Mouse (Mus musculus) liver, embryonic 15.5 days (tissue): Measurements from ENCODE around the gene Reps2. TPM values are rescaled to one million over a fixed set of nuclear protein-coding genes. Genes with fewer than 3 reads are reported as not detected.

Experiments
- ATAC-seq: fragments of 200-750 bp; cut with Nextera tagmentation; 2 replicates; pipeline ENCODE4 v1.8.0; 2017; ENCODE audit warnings: moderate number of reproducible peaks, mild to moderate bottlenecking, moderate library complexity; ENCODE audit not compliant: insufficient read depth
- H3K27ac ChIP-seq: fragments of 300-500 bp; sonication (generic); replicated peaks from 2 replicates; pipeline ENCODE4 v1.5.1; 2015; ENCODE audit warnings: mild to moderate bottlenecking, inconsistent platforms
- H3K27me3 ChIP-seq: fragments of 300-500 bp; sonication (generic); 2 replicates; pipeline ENCODE4 v1.6.1; 2015; ENCODE audit warnings: mild to moderate bottlenecking, inconsistent platforms
- H3K36me3 ChIP-seq: fragments of 300-500 bp; sonication (generic); replicated peaks from 2 replicates; pipeline ENCODE4 v1.6.1; 2015; ENCODE audit warnings: moderate library complexity, mild to moderate bottlenecking, inconsistent platforms
- H3K4me1 ChIP-seq: fragments of 300-500 bp; sonication (generic); replicated peaks from 2 replicates; pipeline ENCODE4 v1.6.1; 2015; ENCODE audit warnings: inconsistent platforms
- H3K4me2 ChIP-seq: fragments of 300-500 bp; sonication (generic); 2 replicates; pipeline ENCODE4 v1.6.1; 2015; ENCODE audit warnings: moderate library complexity, mild to moderate bottlenecking, inconsistent platforms
- H3K4me3 ChIP-seq: fragments of 300-500 bp; sonication (generic); replicated peaks from 2 replicates; pipeline ENCODE4 v1.5.1; 2015; ENCODE audit warnings: mild to moderate bottlenecking, inconsistent platforms
- H3K9ac ChIP-seq: fragments of 300-500 bp; sonication (generic); 2 replicates; pipeline ENCODE4 v1.6.1; 2015; ENCODE audit warnings: moderate library complexity, mild to moderate bottlenecking, inconsistent platforms
- H3K9me3 ChIP-seq: fragments of 300-500 bp; sonication (generic); replicated peaks from 2 replicates; pipeline ENCODE4 v1.6.1; 2016; ENCODE audit warnings: inconsistent platforms
- WGBS: fragments of 180-500 bp; shearing (Covaris S2); methylation state at CpG from one replicate; pipeline ENCODE4 v1.1.7; 2015; ENCODE audit warnings: mixed read lengths; ENCODE audit not compliant: insufficient replicate concordance; 5-methylcytosine and 5-hydroxymethylcytosine counted together
- polyA plus RNA-seq: library from polyadenylated mRNA; unstranded; fragments of >200 nt; fragmentation: Nextera tagmentation; extraction: Ambion mirVana; gene quantifications from 2 replicates; pipeline ENCODE4 v1.2.1, GENCODE M21; 2015

Reps2 gene
- polyA plus RNA-seq, 1 experiment from 2014 or later, result 0.70 TPM

DNA sequence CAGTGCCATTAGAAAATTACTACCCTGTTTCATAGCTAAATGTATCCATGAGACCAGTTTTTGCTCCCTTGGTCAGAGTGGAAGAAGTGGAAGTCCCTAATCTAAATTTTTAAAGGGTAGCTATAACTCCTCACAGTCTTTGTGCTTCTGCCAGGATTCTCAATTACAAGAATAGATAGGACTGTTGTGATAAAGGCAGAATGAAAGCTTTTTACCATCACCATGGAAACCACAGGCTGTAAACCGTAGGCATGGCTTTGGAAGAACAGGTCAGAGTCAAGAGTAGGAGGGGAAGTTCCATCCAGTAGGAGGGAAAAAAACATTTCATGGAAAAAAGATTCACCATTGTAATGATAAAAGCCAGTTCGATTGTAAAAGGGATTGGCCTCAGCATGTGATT is 147.0 kb downstream of the Reps2 start:
- no peak overlapping the region for H3K27ac ChIP-seq
- H3K36me3 ChIP-seq, result no peaks in the 10 kb centered on the region
- ATAC-seq, result no peak

DNA sequence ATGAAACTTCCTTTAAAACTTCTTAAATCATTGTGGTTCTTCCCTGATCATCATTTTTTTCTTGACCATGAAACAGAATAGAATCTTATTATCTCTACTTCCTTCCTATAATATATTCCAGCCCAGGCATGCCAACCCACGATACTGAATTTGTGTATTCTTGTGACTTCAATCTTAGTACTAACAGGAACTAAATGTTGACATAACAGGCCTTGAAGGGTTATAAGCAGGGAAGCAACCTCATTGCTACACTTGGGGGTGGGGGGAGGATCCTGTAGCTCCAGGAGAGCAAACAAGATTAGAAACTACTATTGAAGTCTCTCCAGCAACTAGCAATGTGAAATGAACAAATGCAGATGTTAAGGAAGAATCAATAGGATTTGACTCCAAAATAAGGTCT is 154.8 kb downstream of the Reps2 start:
- no peak overlapping the region for H3K4me2 ChIP-seq
- WGBS, result 26% methylated on average over 1 of the region's 1 CpGs
- no peaks in the 10 kb centered on the region for H3K36me3 ChIP-seq
- no peak overlapping the region for H3K4me3 ChIP-seq
- H3K27me3 ChIP-seq, result no peaks in the 10 kb centered on the region
- H3K4me1 ChIP-seq, result no peaks in the 10 kb centered on the region
- no peak for ATAC-seq
- H3K27ac ChIP-seq, result no peak overlapping the region
- H3K9ac ChIP-seq, result no peak overlapping the region
- H3K9me3 ChIP-seq, result no peaks in the 10 kb centered on the region

More for the DNA sequence above, 147.0 kb downstream of the Reps2 start:
- Histone ChIP-seq H3K9ac (no peak overlapping the region), H3K9me3 (no peaks in the 10 kb centered on the region), H3K27me3 (peaks cover 8% of the 10 kb centered on the region), H3K4me2 (no peak overlapping the region), H3K4me1 (no peaks in the 10 kb centered on the region), H3K4me3 (no peak overlapping the region)
- 34% methylated on average over 2 of the region's 2 CpGs for WGBS

DNA sequence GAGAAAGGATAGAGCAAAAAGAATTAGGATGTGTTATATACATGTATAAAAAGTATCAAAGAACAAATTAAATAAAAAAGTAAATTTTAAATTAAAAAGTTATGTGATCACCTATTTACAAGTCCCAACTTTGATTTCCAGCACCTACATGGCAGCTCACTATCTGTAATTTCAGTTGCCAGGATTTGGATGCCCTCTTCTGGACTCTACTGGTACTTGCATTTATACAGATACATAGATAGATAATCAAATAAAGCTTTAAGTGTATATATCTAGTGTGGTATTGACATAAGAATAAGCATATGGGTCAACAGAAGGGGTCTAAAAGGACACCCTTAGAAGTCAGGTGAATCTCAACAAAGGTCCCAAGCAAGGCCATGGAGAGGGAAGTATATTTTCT is 155.7 kb downstream of the Reps2 start:
- Histone ChIP-seq H3K27ac (no peak overlapping the region), H3K4me3 (no peak overlapping the region), H3K4me1 (no peaks in the 10 kb centered on the region), H3K4me2 (no peak overlapping the region), H3K27me3 (no peaks in the 10 kb centered on the region), H3K9ac (no peak overlapping the region), H3K9me3 (no peaks in the 10 kb centered on the region), H3K36me3 (no peaks in the 10 kb centered on the region)
- ATAC-seq, result no peak

DNA sequence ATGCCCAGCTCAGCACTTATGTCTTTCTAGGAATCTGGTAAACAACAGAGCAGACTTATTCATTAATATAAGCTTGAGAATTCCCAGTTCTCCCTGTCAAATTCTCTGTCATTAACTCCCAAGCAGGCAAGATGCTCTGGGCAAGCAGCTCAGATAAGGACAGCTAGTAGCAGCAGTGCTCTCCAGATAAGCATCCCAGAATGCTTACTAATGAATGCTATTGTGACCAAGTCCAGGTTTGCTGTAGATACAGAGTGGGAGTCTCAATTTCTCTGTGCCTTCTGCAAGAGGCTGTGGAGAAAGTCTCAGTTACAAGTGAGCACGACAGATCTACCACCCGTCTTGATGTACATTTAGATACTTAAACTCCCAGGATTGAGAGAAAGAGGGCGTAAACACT is 173.2 kb downstream of the Reps2 start:
- H3K36me3 ChIP-seq, result no peaks in the 10 kb centered on the region
- no peak overlapping the region for H3K4me3 ChIP-seq
- no peaks in the 10 kb centered on the region for H3K9me3 ChIP-seq
- peak overlapping the region; percentile 13; the same call in 1 of the 2 replicates for H3K4me2 ChIP-seq
- ATAC-seq, result peak; percentile 99
- H3K4me1 ChIP-seq, result peaks cover 18% of the 10 kb centered on the region
- H3K27me3 ChIP-seq, result no peaks in the 10 kb centered on the region; the same call in 1 of the 2 replicates
- H3K9ac ChIP-seq, result no peak overlapping the region
- 42% methylated on average over 3 of the region's 3 CpGs for WGBS
- peak overlapping the region; percentile 75 for H3K27ac ChIP-seq

DNA sequence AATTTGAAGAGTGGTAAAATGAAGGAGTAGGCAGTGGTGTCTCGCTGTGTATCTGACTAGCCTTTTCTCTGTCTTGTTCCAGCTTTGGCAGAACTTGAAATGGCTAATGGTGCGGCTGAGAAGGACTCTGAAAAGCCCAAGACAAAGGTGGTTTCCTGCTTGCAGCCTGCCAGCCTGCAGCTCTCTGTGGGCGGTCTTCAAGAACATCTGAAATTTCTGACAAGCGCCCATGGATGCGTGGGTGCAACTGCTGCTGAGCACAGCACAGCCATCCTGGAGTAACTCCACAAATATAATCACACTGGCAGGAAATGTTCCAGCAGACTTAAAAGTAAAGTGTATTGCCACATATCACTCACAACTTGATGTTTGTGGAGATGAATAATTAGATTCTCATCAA is 181.3 kb downstream of the Reps2 start:
- 68% methylated on average over 5 of the region's 5 CpGs for WGBS
- H3K27me3 ChIP-seq, result no peaks in the 10 kb centered on the region; the same call in 1 of the 2 replicates
- no peak for ATAC-seq
- no peak overlapping the region for H3K27ac ChIP-seq
- H3K9ac ChIP-seq, result no peak overlapping the region
- no peaks in the 10 kb centered on the region for H3K36me3 ChIP-seq
- no peak overlapping the region for H3K4me2 ChIP-seq
- H3K9me3 ChIP-seq, result no peaks in the 10 kb centered on the region
- H3K4me1 ChIP-seq, result peaks cover under 1% of the 10 kb centered on the region
- no peak overlapping the region for H3K4me3 ChIP-seq

DNA sequence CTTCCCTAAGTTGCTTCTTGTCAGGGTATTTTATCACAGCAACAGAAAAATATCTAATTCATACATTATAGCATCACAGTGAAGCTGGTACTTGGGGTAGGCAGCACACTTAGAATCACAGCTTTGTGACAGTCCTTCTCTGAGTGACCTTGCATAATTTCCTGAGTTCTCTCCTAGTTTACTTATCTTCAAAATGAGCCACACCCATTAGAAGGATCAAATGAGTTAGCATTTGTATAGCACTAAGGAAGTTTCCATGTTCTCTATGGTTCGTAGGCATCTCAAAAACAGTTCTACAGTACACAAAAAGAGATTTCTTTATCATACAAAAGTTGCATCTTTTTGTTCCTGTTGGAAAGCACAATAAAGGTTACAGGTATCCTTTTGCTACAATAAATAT is 187.0 kb downstream of the Reps2 start:
- no peak overlapping the region for H3K9ac ChIP-seq
- ATAC-seq, result peak; percentile 86
- H3K4me2 ChIP-seq, result no peak overlapping the region
- H3K27me3 ChIP-seq, result no peaks in the 10 kb centered on the region
- no peaks in the 10 kb centered on the region for H3K9me3 ChIP-seq
- H3K36me3 ChIP-seq, result no peaks in the 10 kb centered on the region
- WGBS, result 64% methylated on average over 1 of the region's 1 CpGs
- H3K4me1 ChIP-seq, result peaks cover 21% of the 10 kb centered on the region
- H3K4me3 ChIP-seq, result no peak overlapping the region
- H3K27ac ChIP-seq, result no peak overlapping the region

DNA sequence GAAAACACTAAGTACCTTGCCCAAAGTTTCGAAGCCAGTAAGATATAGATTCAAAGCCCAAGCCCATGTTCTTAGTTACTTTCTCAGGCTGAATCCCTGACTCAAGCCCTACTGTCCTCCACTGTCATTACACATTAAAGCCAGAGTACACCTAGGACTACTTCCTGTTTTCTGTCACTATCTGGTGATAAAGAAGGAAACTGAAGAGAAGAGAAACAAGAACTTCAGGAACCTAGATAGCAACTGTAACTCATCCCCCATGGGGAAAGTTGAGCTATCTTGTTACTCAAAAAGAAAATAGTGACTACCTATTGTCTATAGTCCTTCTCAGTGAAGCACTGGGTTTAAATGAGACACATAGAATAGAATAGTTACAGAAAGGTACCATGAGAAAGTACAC is 188.1 kb downstream of the Reps2 start:
- Histone ChIP-seq H3K4me1 (peaks cover 21% of the 10 kb centered on the region), H3K27me3 (no peaks in the 10 kb centered on the region)
- WGBS, result 64% methylated on average over 1 of the region's 1 CpGs

DNA sequence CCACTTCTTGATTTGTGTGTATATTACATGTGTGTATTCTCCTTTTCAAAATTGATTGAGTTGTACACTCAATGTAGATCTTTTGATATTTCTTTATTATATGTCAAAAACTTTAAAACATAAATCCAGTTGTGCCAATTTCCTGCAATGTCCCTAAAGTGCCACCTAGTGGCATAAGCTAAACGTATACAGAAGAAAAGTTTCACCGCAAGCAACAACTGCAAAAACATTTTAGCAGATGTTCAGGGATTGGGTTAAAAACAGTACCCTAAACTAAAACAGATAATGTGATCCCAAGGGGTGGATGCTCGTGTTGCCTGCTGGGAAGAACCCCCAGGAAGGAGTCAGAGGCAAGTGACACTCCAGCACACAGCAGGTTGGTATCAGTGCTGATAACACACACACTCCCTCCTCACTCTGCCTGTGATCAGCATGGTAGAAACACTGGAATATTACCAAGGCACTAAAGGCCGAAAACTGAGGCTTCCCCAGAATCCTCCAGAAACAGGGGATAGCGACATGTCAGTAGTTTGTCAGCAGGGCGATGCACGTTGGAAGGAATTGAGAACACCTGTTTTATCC is 189.5 kb downstream of the Reps2 start:
- ATAC-seq, result peak; percentile 60; the same call in 1 of the 2 replicates
- Histone ChIP-seq H3K9me3 (no peaks in the 10 kb centered on the region), H3K4me2 (no peak overlapping the region), H3K27ac (no peak overlapping the region), H3K27me3 (no peaks in the 10 kb centered on the region; the same call in 1 of the 2 replicates), H3K9ac (no peak overlapping the region), H3K4me3 (no peak overlapping the region), H3K4me1 (peaks cover 21% of the 10 kb centered on the region), H3K36me3 (no peaks in the 10 kb centered on the region)
- WGBS, result 50% methylated on average over 7 of the region's 7 CpGs

More for the DNA sequence above, 188.1 kb downstream of the Reps2 start:
- ATAC-seq, result no peak
- no peak overlapping the region for H3K4me3 ChIP-seq
- no peak overlapping the region for H3K4me2 ChIP-seq
- H3K27ac ChIP-seq, result no peak overlapping the region
- no peaks in the 10 kb centered on the region for H3K36me3 ChIP-seq
- no peaks in the 10 kb centered on the region for H3K9me3 ChIP-seq
- H3K9ac ChIP-seq, result no peak overlapping the region

DNA sequence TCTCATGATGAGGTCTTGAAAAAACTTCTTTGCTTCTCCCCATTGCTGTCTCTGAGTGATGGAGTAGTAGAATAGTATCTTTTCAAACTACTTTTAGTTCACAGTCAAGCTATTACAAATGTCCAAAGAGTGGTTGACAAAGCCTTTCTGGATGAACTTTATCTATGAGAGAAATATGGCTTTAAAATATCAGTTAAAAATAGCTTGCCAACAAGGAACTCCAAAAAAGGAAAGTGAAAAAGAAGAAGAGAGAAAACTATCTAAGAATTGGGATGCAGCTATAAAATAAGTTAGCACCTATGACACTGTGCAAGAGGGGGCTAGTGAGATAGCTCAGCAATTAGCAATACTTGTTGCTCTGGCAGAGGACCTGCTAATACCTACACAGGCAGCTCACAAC is 190.8 kb downstream of the Reps2 start:
- H3K27ac ChIP-seq, result no peak overlapping the region
- H3K4me1 ChIP-seq, result peaks cover 21% of the 10 kb centered on the region
- no peak overlapping the region for H3K9ac ChIP-seq
- H3K4me2 ChIP-seq, result no peak overlapping the region
- no peak for ATAC-seq
- no peaks in the 10 kb centered on the region; the same call in 1 of the 2 replicates for H3K27me3 ChIP-seq
- H3K4me3 ChIP-seq, result no peak overlapping the region
- no peaks in the 10 kb centered on the region for H3K9me3 ChIP-seq
- no peaks in the 10 kb centered on the region for H3K36me3 ChIP-seq

DNA sequence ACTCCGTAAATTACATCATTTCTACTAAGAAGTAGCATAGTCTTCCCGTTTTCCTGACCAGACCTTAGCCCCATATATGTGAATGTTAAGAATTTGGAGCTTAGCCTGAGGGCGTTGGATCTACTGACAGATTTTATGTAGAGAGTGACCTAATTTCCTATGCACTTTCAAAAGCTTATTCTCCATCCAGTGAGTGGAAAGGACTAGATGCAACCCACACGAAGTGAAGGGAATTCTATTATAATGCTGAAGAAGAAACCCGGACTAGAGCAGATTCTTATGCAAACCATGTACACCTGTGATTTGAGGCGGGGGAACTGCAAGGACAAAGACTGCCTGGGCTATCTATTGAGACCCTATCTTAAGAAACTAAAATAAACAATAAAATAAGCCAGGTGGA is 195.5 kb downstream of the Reps2 start:
- Histone ChIP-seq H3K4me1 (peaks cover 11% of the 10 kb centered on the region; the same call in 1 of the 2 replicates), H3K9ac (no peak overlapping the region), H3K27ac (no peak overlapping the region), H3K27me3 (no peaks in the 10 kb centered on the region; the same call in 1 of the 2 replicates), H3K9me3 (no peaks in the 10 kb centered on the region), H3K4me3 (no peak overlapping the region), H3K4me2 (no peak overlapping the region), H3K36me3 (no peaks in the 10 kb centered on the region)
- ATAC-seq, result no peak
- 61% methylated on average over 6 of the region's 6 CpGs for WGBS

DNA sequence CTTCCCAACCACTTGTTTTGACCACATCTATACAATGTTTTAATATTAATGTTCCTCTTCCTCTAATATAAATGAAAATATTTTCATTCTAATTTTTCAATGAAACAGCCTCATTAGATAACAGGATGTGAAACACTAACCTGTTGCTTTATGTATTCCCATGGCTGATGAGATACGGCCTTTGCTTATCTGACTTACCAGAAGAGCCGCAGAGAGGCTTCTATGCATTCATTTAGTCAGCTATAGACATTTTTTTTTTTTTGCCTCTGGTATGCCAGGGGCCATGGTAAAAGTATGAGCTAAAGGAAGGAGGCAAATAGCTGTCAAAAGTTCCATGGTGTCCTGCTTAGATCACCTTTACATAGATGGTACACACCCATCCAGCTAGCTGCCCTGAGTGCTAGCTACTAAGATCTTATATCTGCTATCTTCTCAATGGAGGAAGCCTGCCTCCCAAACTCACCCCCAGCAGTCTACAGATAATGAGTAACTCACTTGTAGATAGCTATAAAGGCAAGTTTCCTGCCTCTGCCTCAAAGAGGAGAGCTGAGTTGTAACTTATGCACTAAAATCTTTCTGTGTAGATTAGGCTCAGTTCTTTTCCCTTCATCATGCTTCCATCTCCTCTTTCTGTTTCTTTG is 196.7 kb downstream of the Reps2 start:
- H3K9me3 ChIP-seq, result no peaks in the 10 kb centered on the region
- peaks cover 11% of the 10 kb centered on the region; the same call in 1 of the 2 replicates for H3K4me1 ChIP-seq
- H3K9ac ChIP-seq, result no peak overlapping the region
- 0 out of 2 replicates have a peak overlapping the region, but pooled peaks have one; percentile 33 for H3K27ac ChIP-seq
- no peaks in the 10 kb centered on the region for H3K36me3 ChIP-seq
- 40% methylated on average over 2 of the region's 2 CpGs for WGBS
- no peak overlapping the region for H3K4me3 ChIP-seq
- peak overlapping the region; percentile 13; the same call in 1 of the 2 replicates for H3K4me2 ChIP-seq
- ATAC-seq, result peak; percentile 76
- H3K27me3 ChIP-seq, result no peaks in the 10 kb centered on the region; the same call in 1 of the 2 replicates
